Mouse (Mus musculus) heart, embryonic 15.5 days (tissue): ENCODE measurements around the gene Ggt1. TPM values are rescaled to one million over a fixed set of nuclear protein-coding genes. Genes with fewer than 3 reads are reported as not detected.

Experiments
- ATAC-seq: fragments of 200-750 bp; cut with Nextera tagmentation; replicated peaks from 2 replicates; pipeline ENCODE4 v1.8.0; 2017; ENCODE audit warnings: low read depth, moderate TSS enrichment; ENCODE audit not compliant: insufficient number of reproducible peaks, insufficient read depth, low FRiP score
- H3K27ac ChIP-seq: fragments of 300-500 bp; sonication (generic); 2 replicates; pipeline ENCODE4 v1.5.1; 2015; ENCODE audit warnings: mild to moderate bottlenecking, inconsistent platforms
- H3K27me3 ChIP-seq: fragments of 300-500 bp; sonication (generic); 2 replicates; pipeline ENCODE4 v1.6.1; 2015; ENCODE audit warnings: inconsistent platforms
- H3K36me3 ChIP-seq: fragments of 300-500 bp; sonication (generic); 2 replicates; pipeline ENCODE4 v1.6.1; 2015; ENCODE audit warnings: mild to moderate bottlenecking, inconsistent platforms
- H3K4me1 ChIP-seq: fragments of 300-500 bp; sonication (generic); replicated peaks from 2 replicates; pipeline ENCODE4 v1.6.1; 2015; ENCODE audit warnings: inconsistent platforms
- H3K4me2 ChIP-seq: fragments of 300-500 bp; sonication (generic); 2 replicates; pipeline ENCODE4 v1.6.1; 2015; ENCODE audit warnings: inconsistent platforms, mild to moderate bottlenecking, moderate library complexity
- H3K4me3 ChIP-seq: fragments of 300-500 bp; sonication (generic); 2 replicates; pipeline ENCODE4 v1.5.1; 2015; ENCODE audit warnings: mild to moderate bottlenecking, inconsistent platforms
- H3K9ac ChIP-seq: fragments of 300-500 bp; sonication (generic); 2 replicates; pipeline ENCODE4 v1.6.1; 2015; ENCODE audit warnings: mild to moderate bottlenecking, inconsistent platforms
- H3K9me3 ChIP-seq: fragments of 300-500 bp; sonication (generic); replicated peaks from 2 replicates; pipeline ENCODE4 v1.6.1; 2016; ENCODE audit warnings: inconsistent platforms
- WGBS: fragments of 180-500 bp; shearing (Covaris S2); methylation state at CpG from one replicate; pipeline ENCODE4 v1.1.7; 2015; ENCODE audit warnings: mixed read lengths; 5-methylcytosine and 5-hydroxymethylcytosine counted together
- polyA plus RNA-seq: library from polyadenylated mRNA; unstranded; fragments of >200 nt; fragmentation: Nextera tagmentation; extraction: Ambion mirVana; gene quantifications from 2 replicates; pipeline ENCODE4 v1.2.1, GENCODE M21; 2015

Ggt1 gene
- polyA plus RNA-seq, 1 experiment from 2014 or later = 0.48 TPM

- Histone ChIP-seq H3K4me1 (peaks cover 12% of the 10 kb centered on the region), H3K9me3 (no peaks in the 10 kb centered on the region), H3K4me3 (no peak overlapping the region), H3K36me3 (no peaks in the 10 kb centered on the region), H3K4me2 (no peak overlapping the region), H3K27me3 (no peaks in the 10 kb centered on the region), H3K9ac (no peak overlapping the region), H3K27ac (no peak overlapping the region)
- 87% methylated on average over 8 of the region's 8 CpGs for WGBS
- ATAC-seq = no peak
Measured at GRCm38 (mm10) chr10:75634610-75635009, 73.2 kb downstream of the Ggt1 start.

DNA sequence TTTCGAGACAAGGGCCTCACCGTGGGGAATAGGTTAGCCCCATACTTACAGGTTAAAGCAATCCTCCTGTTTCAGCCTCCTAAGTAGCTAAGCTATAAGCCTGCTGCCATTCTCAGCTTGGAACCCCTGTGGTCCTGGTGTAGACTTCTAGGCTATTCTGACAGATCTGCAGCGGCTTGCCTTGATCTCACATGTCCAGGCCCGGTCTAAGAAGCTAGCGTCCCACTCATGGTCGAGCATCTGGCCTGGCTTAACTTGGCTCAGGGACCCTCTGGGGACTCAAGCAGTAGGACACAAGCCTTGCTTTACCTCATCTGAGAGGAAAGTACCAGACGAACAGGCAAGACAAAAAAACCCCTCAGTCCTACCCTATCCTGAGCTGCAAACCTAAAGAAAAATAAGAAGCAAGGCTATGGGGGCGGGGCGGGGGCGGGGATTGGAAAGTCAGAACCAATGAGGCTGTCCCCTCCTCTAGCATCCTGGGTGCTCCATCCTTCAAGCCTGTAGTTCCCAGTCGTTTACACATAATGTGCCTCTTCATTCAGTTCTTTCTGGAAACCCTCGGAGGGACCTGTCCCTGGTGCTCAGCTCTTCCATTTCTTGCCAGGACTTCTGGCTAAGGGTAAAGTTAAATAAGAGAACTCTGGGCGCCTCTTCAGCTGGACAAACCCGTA lies 73.8 kb downstream of the Ggt1 start:
- no peak overlapping the region for H3K9ac ChIP-seq
- no peak overlapping the region for H3K27ac ChIP-seq
- H3K36me3 ChIP-seq = no peaks in the 10 kb centered on the region
- no peak overlapping the region for H3K4me3 ChIP-seq
- no peak overlapping the region for H3K4me2 ChIP-seq
- no peaks in the 10 kb centered on the region for H3K27me3 ChIP-seq
- ATAC-seq = no peak
- 62% methylated on average over 14 of the region's 14 CpGs for WGBS
- H3K9me3 ChIP-seq = no peaks in the 10 kb centered on the region
- H3K4me1 ChIP-seq = peaks cover 12% of the 10 kb centered on the region

DNA sequence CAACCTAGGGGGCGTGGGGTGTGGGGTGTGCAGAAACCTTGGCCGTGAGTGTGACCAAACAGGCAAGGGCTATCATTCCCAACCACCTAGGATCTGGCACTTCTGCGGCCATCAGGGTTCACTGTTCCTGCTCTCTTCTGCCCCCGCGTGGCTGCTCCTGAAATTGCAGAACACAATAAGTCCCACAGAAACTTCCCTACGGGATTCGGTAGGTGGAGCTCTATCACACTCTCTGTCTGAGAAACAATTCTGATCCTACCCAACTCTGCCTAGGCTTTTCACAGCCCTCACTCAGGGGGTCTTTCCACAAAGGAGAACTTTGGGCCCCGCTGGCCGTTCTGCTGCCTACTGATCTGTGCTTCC lies 74.3 kb downstream of the Ggt1 start:
- no peak overlapping the region for H3K4me3 ChIP-seq

More for the DNA sequence above, 74.3 kb downstream of the Ggt1 start:
- H3K36me3 ChIP-seq = no peaks in the 10 kb centered on the region
- no peak overlapping the region for H3K9ac ChIP-seq
- H3K27ac ChIP-seq = no peak overlapping the region
- no peak for ATAC-seq
- no peaks in the 10 kb centered on the region for H3K27me3 ChIP-seq
- 5% methylated on average over 9 of the region's 9 CpGs for WGBS
- H3K4me1 ChIP-seq = peaks cover 12% of the 10 kb centered on the region
- no peaks in the 10 kb centered on the region for H3K9me3 ChIP-seq
- H3K4me2 ChIP-seq = no peak overlapping the region

Other genes with a start within 250 kb of the Ggt1 start
- gene Adora2a, start 244.7 kb upstream of the Ggt1 start, polyA plus RNA-seq = 5.7 and 6.3 TPM in 2 replicates
- 0.62 and 0.75 TPM in 2 replicates for gene Upb1, start 160.5 kb upstream of the Ggt1 start, polyA plus RNA-seq
- gene Snrpd3, start 44.1 kb upstream of the Ggt1 start, polyA plus RNA-seq = 84.9 and 92.3 TPM in 2 replicates
- 22.8 and 25.6 TPM in 2 replicates for gene Gucd1, start 43.6 kb upstream of the Ggt1 start, polyA plus RNA-seq
- 1.7 and 2.2 TPM in 2 replicates for gene Lrrc75b, start 1.3 kb upstream of the Ggt1 start, polyA plus RNA-seq
- 7.5 and 9.5 TPM in 2 replicates for gene Ggt5, start 27.7 kb downstream of the Ggt1 start, polyA plus RNA-seq
- 11.0 and 15.7 TPM in 2 replicates for gene Susd2, start 82.4 kb downstream of the Ggt1 start, polyA plus RNA-seq
- gene Cabin1, start 202.7 kb downstream of the Ggt1 start, polyA plus RNA-seq = 25.2 and 26.7 TPM in 2 replicates
- gene Ddt, start 211.8 kb downstream of the Ggt1 start, polyA plus RNA-seq = 40.0 and 40.9 TPM in 2 replicates
- gene Gm20441, start 219.3 kb downstream of the Ggt1 start, polyA plus RNA-seq = not detected in 2 replicates
- 4.4 and 8.3 TPM in 2 replicates for gene Gstt3, start 219.8 kb downstream of the Ggt1 start, polyA plus RNA-seq
- 7.4 and 14.1 TPM in 2 replicates for gene Gstt1, start 237.0 kb downstream of the Ggt1 start, polyA plus RNA-seq